Mouse (Mus musculus) kidney, embryonic 14.5 days (tissue): Measurements from ENCODE around the gene Flad1. TPM values are rescaled to one million over a fixed set of nuclear protein-coding genes. Genes with fewer than 3 reads are reported as not detected.

Experiments used
- ATAC-seq: fragments of 200-750 bp; cut with Nextera tagmentation; 2 replicates; pipeline ENCODE4 v1.8.0; 2017; ENCODE audit warnings: moderate number of reproducible peaks, mild to moderate bottlenecking, moderate TSS enrichment, moderate library complexity; ENCODE audit not compliant: low FRiP score, low TSS enrichment
- H3K27ac ChIP-seq: fragments of 300-500 bp; sonication (generic); 2 replicates; pipeline ENCODE4 v1.5.1; 2014; ENCODE audit warnings: low read depth, mild to moderate bottlenecking, low read length, moderate library complexity, mixed read lengths
- H3K27me3 ChIP-seq: fragments of 300-500 bp; sonication (generic); 2 replicates; pipeline ENCODE4 v1.6.1; 2014; ENCODE audit warnings: mild to moderate bottlenecking, low read length; ENCODE audit not compliant: control insufficient read depth, insufficient read depth
- H3K36me3 ChIP-seq: fragments of 300-500 bp; sonication (generic); 2 replicates; pipeline ENCODE4 v1.6.1; 2014; ENCODE audit warnings: low read length, mixed read lengths; ENCODE audit not compliant: control insufficient read depth, insufficient read depth
- H3K4me1 ChIP-seq: fragments of 300-500 bp; sonication (generic); 2 replicates; pipeline ENCODE4 v1.6.1; 2014; ENCODE audit warnings: low read length, mixed read lengths; ENCODE audit not compliant: control insufficient read depth, insufficient read depth
- H3K4me2 ChIP-seq: fragments of 300-500 bp; sonication (generic); replicated peaks from 2 replicates; pipeline ENCODE4 v1.6.1; 2014; ENCODE audit warnings: low read depth, mild to moderate bottlenecking, low read length
- H3K4me3 ChIP-seq: fragments of 300-500 bp; sonication (generic); 2 replicates; pipeline ENCODE4 v1.5.1; 2014; ENCODE audit warnings: mild to moderate bottlenecking, low read length
- H3K9ac ChIP-seq: fragments of 300-500 bp; sonication (generic); 2 replicates; pipeline ENCODE4 v1.6.1; 2014; ENCODE audit warnings: low read depth, mild to moderate bottlenecking, low read length, moderate library complexity
- H3K9me3 ChIP-seq: fragments of 300-500 bp; sonication (generic); 2 replicates; pipeline ENCODE4 v1.6.1; 2016; ENCODE audit warnings: low read length; ENCODE audit not compliant: control insufficient read depth
- WGBS: fragments of 180-500 bp; shearing (Covaris S2); extraction: QIAGEN DNeasy Blood & Tissue Kit; methylation state at CpG from one replicate; pipeline ENCODE4 v1.1.7; 2014; 5-methylcytosine and 5-hydroxymethylcytosine counted together
- polyA plus RNA-seq: library from polyadenylated mRNA; unstranded; fragments of >200 nt; fragmentation: Nextera tagmentation; extraction: Ambion mirVana; gene quantifications from 2 replicates; pipeline ENCODE4 v1.2.1, GENCODE M21; 2014

Flad1 gene
- polyA plus RNA-seq, 1 experiment from 2014 or later = 24.9 TPM

- Histone ChIP-seq H3K4me2 (no peak overlapping the region), H3K27me3 (no peaks in the 10 kb centered on the region), H3K4me1 (peaks cover 14% of the 10 kb centered on the region; the same call in 1 of the 2 replicates), H3K9ac (no peak overlapping the region), H3K4me3 (no peak overlapping the region), H3K9me3 (no peaks in the 10 kb centered on the region), H3K27ac (no peak overlapping the region), H3K36me3 (no peaks in the 10 kb centered on the region)
- 19% methylated on average over 5 of the region's 5 CpGs for WGBS
- ATAC-seq = peak; percentile 17; the same call in 1 of the 2 replicates
These were observed 56.7 kb downstream of the Flad1 start for GRCm38 (mm10) chr3:89354816-89355511.

GRCm38 (mm10) chr3:89351271-89351670 lies 60.4 kb downstream of the Flad1 start:
- no peak overlapping the region for H3K27ac ChIP-seq
- H3K4me1 ChIP-seq = peaks cover 23% of the 10 kb centered on the region; the same call in 1 of the 2 replicates
- no peaks in the 10 kb centered on the region for H3K9me3 ChIP-seq
- no peak overlapping the region for H3K4me3 ChIP-seq
- no peak for ATAC-seq
- 40% methylated on average over 5 of the region's 5 CpGs for WGBS
- H3K27me3 ChIP-seq = no peaks in the 10 kb centered on the region
- peaks cover 6% of the 10 kb centered on the region; the same call in 1 of the 2 replicates for H3K36me3 ChIP-seq
- H3K9ac ChIP-seq = no peak overlapping the region
- no peak overlapping the region for H3K4me2 ChIP-seq

Other genes with a start within 250 kb of the Flad1 start
- gene Clk2, start 247.1 kb downstream of the Flad1 start, polyA plus RNA-seq = 33.8 and 35.1 TPM in 2 replicates
- gene Scamp3, start 234.4 kb downstream of the Flad1 start, polyA plus RNA-seq = 84.6 and 107 TPM in 2 replicates
- gene Fam189b, start 228.7 kb downstream of the Flad1 start, polyA plus RNA-seq = 34.5 and 49.3 TPM in 2 replicates
- gene Gba, start 208.9 kb downstream of the Flad1 start, polyA plus RNA-seq = 32.0 and 37.4 TPM in 2 replicates
- gene Thbs3, start 196.7 kb downstream of the Flad1 start, polyA plus RNA-seq = 12.5 and 13.2 TPM in 2 replicates
- 217 and 259 TPM in 2 replicates for gene Mtx1, start 184.8 kb downstream of the Flad1 start, polyA plus RNA-seq
- 8.0 and 13.6 TPM in 2 replicates for gene Muc1, start 182.8 kb downstream of the Flad1 start, polyA plus RNA-seq
- 321 and 407 TPM in 2 replicates for gene Krtcap2, start 165.9 kb downstream of the Flad1 start, polyA plus RNA-seq
- 2.8 and 3.6 TPM in 2 replicates for gene Trim46, start 165.6 kb downstream of the Flad1 start, polyA plus RNA-seq
- 134 and 200 TPM in 2 replicates for gene Dpm3, start 152.5 kb downstream of the Flad1 start, polyA plus RNA-seq
- 55.1 and 64.1 TPM in 2 replicates for gene Slc50a1, start 141.3 kb downstream of the Flad1 start, polyA plus RNA-seq
- gene Efna1, start 130.7 kb downstream of the Flad1 start, polyA plus RNA-seq = 45.4 and 58.8 TPM in 2 replicates
- gene Efna3, start 88.9 kb downstream of the Flad1 start, polyA plus RNA-seq = 9.7 and 10.1 TPM in 2 replicates
- 30.1 and 36.6 TPM in 2 replicates for gene Efna4, start 73.8 kb downstream of the Flad1 start, polyA plus RNA-seq
- gene Adam15, start 61.9 kb downstream of the Flad1 start, polyA plus RNA-seq = 35.9 and 47.1 TPM in 2 replicates
- 0.18 and 0.30 TPM in 2 replicates for gene Dcst2, start 49.9 kb downstream of the Flad1 start, polyA plus RNA-seq
- 0.63 and 1.5 TPM in 2 replicates for gene Dcst1, start 46.6 kb downstream of the Flad1 start, polyA plus RNA-seq
- 1.8 and 2.2 TPM in 2 replicates for gene Zbtb7b, start 17.1 kb downstream of the Flad1 start, polyA plus RNA-seq
- gene Lenep, start 9.1 kb downstream of the Flad1 start, polyA plus RNA-seq = not detected in 2 replicates
- 632 and 773 TPM in 2 replicates for gene Cks1b, start 6.5 kb upstream of the Flad1 start, polyA plus RNA-seq
- 42.8 and 64.0 TPM in 2 replicates for gene Shc1, start 6.6 kb upstream of the Flad1 start, polyA plus RNA-seq
- 45.7 and 53.0 TPM in 2 replicates for gene Pygo2, start 18.3 kb upstream of the Flad1 start, polyA plus RNA-seq
- gene Pbxip1, start 24.8 kb upstream of the Flad1 start, polyA plus RNA-seq = 15.5 and 19.4 TPM in 2 replicates
- 53.8 and 60.4 TPM in 2 replicates for gene Pmvk, start 42.7 kb upstream of the Flad1 start, polyA plus RNA-seq
- gene Kcnn3, start 108.3 kb upstream of the Flad1 start, polyA plus RNA-seq = 1.4 and 2.1 TPM in 2 replicates